Mouse (Mus musculus): ENCODE results near the gene Cyp21a1. TPM values are rescaled to one million over a fixed set of nuclear protein-coding genes. Genes with fewer than 3 reads are reported as not detected.
A peak's percentile ranks its signal among the peaks of the same experiment; 100 is the strongest.
"Not testable (repeated sequence)": the region's sequence is repeated elsewhere in the genome, so short reads cannot be mapped to it uniquely, and the experiment has no call there.

The Cyp21a1 gene
- not detected for total RNA-seq (2021)
- 0.09 and 0.20 TPM in 2 replicates for polyA plus RNA-seq (2012; rRNA removed)
- long read RNA-seq, result 0 reads

- H3K4me3 ChIP-seq; H3K4me1 ChIP-seq (ENCODE audit: control insufficient read depth, insufficient read depth, low read length); DNase-seq; H3K9ac ChIP-seq (ENCODE audit: low read depth, low read length); H3K27ac ChIP-seq; H3K79me2 ChIP-seq (replicated peaks; ENCODE audit: control insufficient read depth, insufficient read depth, low read length); H3K36me3 ChIP-seq (ENCODE audit: control insufficient read depth, insufficient read depth, low read length); H3K27me3 ChIP-seq (ENCODE audit: control insufficient read depth, insufficient read depth, low read length): not testable (repeated sequence)
- intact Hi-C loops (cut with DNase I), result loop anchor here (5.0 kb wide), 1 partner anchor 82 kb away; no protein-coding TSS in a partner anchor
- WGBS, result 75% methylated on average over 5 of the region's 6 CpGs
Observed at GRCm38 (mm10) chr17:34804301-34804700, at the start of gene Cyp21a1. Cyp21a1 (minus strand) TSS chr17:34804561.

DNA sequence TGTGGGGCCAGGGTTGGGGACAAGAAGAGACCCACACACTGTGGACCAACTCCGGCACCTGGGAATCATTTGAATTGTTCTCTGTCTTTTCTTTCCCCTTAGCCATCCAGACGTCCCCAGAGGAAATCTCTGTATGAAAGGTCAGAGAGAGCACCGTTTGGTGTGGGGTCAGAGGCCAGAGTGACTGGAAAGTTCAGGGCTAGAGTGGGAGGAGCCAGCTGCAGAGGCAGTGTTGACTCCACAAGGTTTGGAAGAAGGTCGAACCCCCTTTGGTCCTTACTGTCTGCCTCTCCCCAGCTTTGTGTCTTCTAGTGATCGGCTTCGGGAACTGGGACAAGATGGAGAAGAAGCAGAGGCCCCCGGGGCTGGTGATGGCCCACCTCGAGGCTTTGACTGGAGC, 49.1 kb upstream of the Cyp21a1 start:
- Histone ChIP-seq H3K4me3 (no peak overlapping the region), H3K4me1 (ENCODE audit: control insufficient read depth, insufficient read depth, low read length) (peaks cover 3% of the 10 kb centered on the region), H3K9ac (ENCODE audit: low read depth, low read length) (no peak overlapping the region), H3K79me2 (replicated peaks; ENCODE audit: control insufficient read depth, insufficient read depth, low read length) (no peaks in the 10 kb centered on the region), H3K36me3 (ENCODE audit: control insufficient read depth, insufficient read depth, low read length) (no peaks in the 10 kb centered on the region), H3K27ac (no peak overlapping the region), H3K27me3 (ENCODE audit: control insufficient read depth, insufficient read depth, low read length) (no peaks in the 10 kb centered on the region)
- 76% methylated on average over 8 of the region's 8 CpGs for WGBS
- DNase-seq, result no peak
- no peak for TF ChIP-seq CTCF (IDR thresholded peaks at IDR 0.05)
- no peak for TF ChIP-seq POLR2A (IDR thresholded peaks at IDR 0.05; ENCODE audit: insufficient read depth, low read depth, low read length)
- intact Hi-C loops (cut with DNase I), result loop anchor here (10.0 kb wide), 1 partner anchor 381 kb away; the partner anchor contains the start of genes Atp6v1g2 and Nfkbil1

DNA sequence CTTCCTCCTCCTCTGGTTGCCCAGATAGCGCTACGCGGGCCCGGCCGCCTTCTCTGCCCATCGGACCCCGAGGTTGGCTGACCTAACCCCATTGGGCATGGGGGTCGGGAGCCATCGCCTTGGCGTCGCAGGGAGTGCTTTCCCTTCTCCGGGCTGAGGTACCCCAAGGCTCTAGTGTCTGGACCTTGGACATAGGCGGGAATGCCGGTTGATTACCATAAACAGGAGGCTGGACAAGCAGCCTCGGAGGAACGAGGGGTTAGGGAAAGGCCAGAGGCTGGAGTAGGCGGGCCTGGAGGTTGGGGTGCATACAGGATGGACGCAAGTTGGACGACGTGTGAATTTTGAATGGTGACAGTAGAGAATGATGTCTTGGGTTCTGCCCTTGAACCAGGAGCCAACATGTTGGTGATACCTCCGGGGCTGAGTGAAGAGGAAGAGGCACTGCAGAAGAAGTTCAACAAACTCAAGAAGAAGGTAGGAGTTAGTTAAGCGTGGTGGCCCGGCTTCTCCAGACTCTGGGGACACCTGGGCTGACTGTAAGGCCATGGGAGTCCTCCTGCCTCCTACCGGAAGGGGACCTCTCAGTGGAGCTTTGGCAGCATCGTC, 46.3 kb upstream of the Cyp21a1 start:
- Histone ChIP-seq H3K4me1 (ENCODE audit: control insufficient read depth, insufficient read depth, low read length) (peaks cover 3% of the 10 kb centered on the region), H3K27ac (peak overlapping the region; percentile 69), H3K79me2 (replicated peaks; ENCODE audit: control insufficient read depth, insufficient read depth, low read length) (no peaks in the 10 kb centered on the region), H3K27me3 (ENCODE audit: control insufficient read depth, insufficient read depth, low read length) (no peaks in the 10 kb centered on the region), H3K36me3 (ENCODE audit: control insufficient read depth, insufficient read depth, low read length) (no peaks in the 10 kb centered on the region), H3K4me3 (peak overlapping the region; percentile 100), H3K9ac (ENCODE audit: low read depth, low read length) (peak overlapping the region; percentile 81)
- DNase-seq, result no peak
- TF ChIP-seq EP300 (IDR thresholded peaks at IDR 0.05; ENCODE audit: insufficient read depth, low read depth, low read length), result no peak
- no peak for TF ChIP-seq CTCF (IDR thresholded peaks at IDR 0.05)
- TF ChIP-seq POLR2A (IDR thresholded peaks at IDR 0.05; ENCODE audit: insufficient read depth, low read depth, low read length), result no peak
- intact Hi-C loops (cut with DNase I), result loop anchor here (1.0 to 10.0 kb wide), 3 partner anchors 13 to 384 kb away; partner anchors contain the start of genes Atp6v1g2, Dxo and Nfkbil1
- 2% methylated on average over 25 of the region's 25 CpGs for WGBS

- Histone ChIP-seq H3K27ac (peak within 1 kb of the TSS; percentile 74), H3K4me1 (ENCODE audit: control insufficient read depth, insufficient read depth, low read length) (peaks cover 3% of the 10 kb centered on the region), H3K27me3 (ENCODE audit: control insufficient read depth, insufficient read depth, low read length) (no peaks in the 10 kb centered on the region), H3K9ac (ENCODE audit: low read depth, low read length) (peak within 1 kb of the TSS; percentile 81), H3K79me2 (replicated peaks; ENCODE audit: control insufficient read depth, insufficient read depth, low read length) (no peaks in the 10 kb centered on the region), H3K4me3 (peak within 1 kb of the TSS; percentile 100), H3K36me3 (ENCODE audit: control insufficient read depth, insufficient read depth, low read length) (no peaks in the 10 kb centered on the region)
- WGBS, result 1% methylated on average over 65 of the region's 65 CpGs
- intact Hi-C loops (cut with DNase I), result loop anchor here (1.0 to 10.0 kb wide), 3 partner anchors 13 to 385 kb away; partner anchors contain the start of genes Atp6v1g2, Dxo and Nfkbil1
- TF ChIP-seq POLR2A (IDR thresholded peaks at IDR 0.05; ENCODE audit: insufficient read depth, low read depth, low read length) (peak; percentile 12; the same call in 1 of the 2 replicates), EP300 (IDR thresholded peaks at IDR 0.05; ENCODE audit: insufficient read depth, low read depth, low read length) (no peak), CTCF (IDR thresholded peaks at IDR 0.05) (peak; percentile 53)
- peak; percentile 98 to 99 for DNase-seq
Observed at GRCm38 (mm10) chr17:34849722-34850516, 45.6 kb upstream of the Cyp21a1 start, which contains the start of the genes Skiv2l and Nelfe. Skiv2l (minus strand) TSS chr17:34850210. Nelfe (plus strand) TSS chr17:34850391.

GRCm38 (mm10) chr17:34847615-34848014, 43.3 kb upstream of the Cyp21a1 start:
- Histone ChIP-seq H3K9ac (ENCODE audit: low read depth, low read length) (no peak overlapping the region), H3K27me3 (ENCODE audit: control insufficient read depth, insufficient read depth, low read length) (no peaks in the 10 kb centered on the region), H3K79me2 (replicated peaks; ENCODE audit: control insufficient read depth, insufficient read depth, low read length) (no peaks in the 10 kb centered on the region), H3K27ac (no peak overlapping the region), H3K4me1 (ENCODE audit: control insufficient read depth, insufficient read depth, low read length) (peaks cover 3% of the 10 kb centered on the region), H3K36me3 (ENCODE audit: control insufficient read depth, insufficient read depth, low read length) (no peaks in the 10 kb centered on the region), H3K4me3 (no peak overlapping the region)
- intact Hi-C loops (cut with DNase I), result no loop called here
- no peak for TF ChIP-seq EP300 (IDR thresholded peaks at IDR 0.05; ENCODE audit: insufficient read depth, low read depth, low read length)
- TF ChIP-seq POLR2A (IDR thresholded peaks at IDR 0.05; ENCODE audit: insufficient read depth, low read depth, low read length), result no peak
- no peak for TF ChIP-seq CTCF (IDR thresholded peaks at IDR 0.05)
- no peak for DNase-seq
- 94% methylated on average over 7 of the region's 7 CpGs for WGBS

DNA sequence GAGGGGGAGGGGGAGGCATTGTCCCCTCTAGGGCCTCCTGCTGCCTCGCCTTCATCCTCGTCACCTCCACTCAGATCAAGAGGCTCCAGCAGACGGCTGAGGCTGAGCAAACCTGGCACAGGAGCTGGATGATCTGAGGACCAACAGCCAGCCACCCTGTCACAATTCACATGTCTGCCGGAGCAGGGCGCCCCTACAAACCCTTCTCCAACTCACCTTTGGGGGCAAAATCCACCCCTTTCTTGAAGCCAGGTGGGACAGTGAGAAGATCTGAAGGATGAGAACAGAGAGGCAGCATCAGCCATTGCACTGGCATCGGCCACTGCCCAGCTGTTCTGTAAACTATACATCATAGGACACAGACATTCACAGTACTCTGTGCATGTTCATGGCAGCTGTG, 42.8 kb upstream of the Cyp21a1 start:
- intact Hi-C loops (cut with DNase I), result no loop called here
- H3K4me1 ChIP-seq (ENCODE audit: control insufficient read depth, insufficient read depth, low read length), result peaks cover 3% of the 10 kb centered on the region
- no peak overlapping the region for H3K27ac ChIP-seq
- TF ChIP-seq POLR2A (IDR thresholded peaks at IDR 0.05; ENCODE audit: insufficient read depth, low read depth, low read length), result no peak
- TF ChIP-seq CTCF (IDR thresholded peaks at IDR 0.05), result no peak
- TF ChIP-seq EP300 (IDR thresholded peaks at IDR 0.05; ENCODE audit: insufficient read depth, low read depth, low read length), result no peak
- DNase-seq, result no peak
- no peaks in the 10 kb centered on the region for H3K27me3 ChIP-seq (ENCODE audit: control insufficient read depth, insufficient read depth, low read length)
- WGBS, result 92% methylated on average over 6 of the region's 6 CpGs
- no peak overlapping the region for H3K9ac ChIP-seq (ENCODE audit: low read depth, low read length)
- no peaks in the 10 kb centered on the region for H3K79me2 ChIP-seq (replicated peaks; ENCODE audit: control insufficient read depth, insufficient read depth, low read length)
- no peak overlapping the region for H3K4me3 ChIP-seq
- no peaks in the 10 kb centered on the region for H3K36me3 ChIP-seq (ENCODE audit: control insufficient read depth, insufficient read depth, low read length)
